Mouse (Mus musculus) layer of hippocampus, adult 6 months (tissue): ENCODE results near the gene Krtap11-1. TPM values are rescaled to one million over a fixed set of nuclear protein-coding genes. Genes with fewer than 3 reads are reported as not detected.

Source experiments
- long read RNA-seq, 2 experiments: library from polyadenylated mRNA; unstranded; transcript quantifications; one replicate each; pipeline ENCODE4 v2.0.0; 2019 to 2020
- polyA plus RNA-seq: library from polyadenylated mRNA; unstranded; fragments of <200 nt; fragmentation: Nextera tagmentation; gene quantifications from 2 replicates; pipeline ENCODE4 v1.2.3, GENCODE M21; 2021

The Krtap11-1 gene
- not detected in 2 replicates for polyA plus RNA-seq
- long read RNA-seq, experiment 1: 0 reads
- long read RNA-seq, experiment 2: 0 reads

DNA sequence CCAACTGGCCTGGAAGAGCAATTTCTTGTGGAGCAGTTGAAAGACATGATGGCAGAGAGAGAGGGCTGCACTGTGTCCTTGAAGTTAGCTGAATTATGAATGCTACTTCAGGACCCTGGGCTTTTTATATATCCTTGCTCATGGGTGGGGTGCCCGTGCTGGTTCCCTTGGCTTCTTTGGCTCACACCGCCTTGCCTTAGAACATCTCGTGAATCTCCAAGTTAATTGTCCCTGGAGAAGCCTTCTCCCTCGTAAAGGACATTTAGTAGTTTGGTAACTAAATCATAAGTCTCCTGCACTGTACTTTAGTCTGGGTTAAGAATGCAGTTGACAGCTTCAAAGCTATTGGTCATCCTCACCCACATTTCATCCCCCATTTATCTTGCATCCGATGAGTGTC lies at the start of gene Krtap11-1:
Gene Krtap11-1 (minus strand): TSS at position 101 of the 400 bp plus-strand sequence.

Other genes with a start within 250 kb of the Krtap11-1 start
- not detected in 2 replicates for gene Krtap21-1, start 167.3 kb downstream of the Krtap11-1 start, polyA plus RNA-seq
- not detected in 2 replicates for gene Krtap6-2, start 151.1 kb downstream of the Krtap11-1 start, polyA plus RNA-seq
- not detected in 2 replicates for gene Krtap8-1, start 83.2 kb downstream of the Krtap11-1 start, polyA plus RNA-seq
- gene Krtap7-1, start 62.9 kb downstream of the Krtap11-1 start, polyA plus RNA-seq: not detected in 2 replicates